Mouse (Mus musculus): ENCODE data around the gene Manba.
A peak's percentile ranks its signal among the peaks of the same experiment; 100 is the strongest.
"Not testable (repeated sequence)": the region's sequence is repeated elsewhere in the genome, so short reads cannot be mapped to it uniquely, and the experiment has no call there.

The Manba gene

DNA sequence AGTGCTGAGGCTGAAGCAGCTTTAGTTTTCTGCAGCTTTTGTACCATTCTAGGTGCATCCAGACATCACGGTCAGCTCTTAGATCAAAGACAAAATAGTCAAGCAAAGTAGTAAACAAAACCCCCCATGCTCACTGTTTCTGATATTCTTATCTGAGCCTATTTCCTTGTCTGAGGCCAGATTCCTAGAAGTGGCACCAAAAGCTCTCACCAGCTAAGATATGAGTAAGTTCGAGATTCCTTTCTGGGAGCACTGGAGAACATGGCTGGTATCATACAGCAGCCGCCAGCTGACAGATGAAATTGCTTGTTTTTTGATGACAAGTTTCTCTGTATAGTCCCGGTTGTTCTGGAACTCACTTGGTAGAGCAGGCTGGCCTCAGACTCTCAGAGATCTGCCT is 2.4 kb downstream of the Manba start:
- no peak for DNase-seq (ENCODE audit: low spot score)

DNA sequence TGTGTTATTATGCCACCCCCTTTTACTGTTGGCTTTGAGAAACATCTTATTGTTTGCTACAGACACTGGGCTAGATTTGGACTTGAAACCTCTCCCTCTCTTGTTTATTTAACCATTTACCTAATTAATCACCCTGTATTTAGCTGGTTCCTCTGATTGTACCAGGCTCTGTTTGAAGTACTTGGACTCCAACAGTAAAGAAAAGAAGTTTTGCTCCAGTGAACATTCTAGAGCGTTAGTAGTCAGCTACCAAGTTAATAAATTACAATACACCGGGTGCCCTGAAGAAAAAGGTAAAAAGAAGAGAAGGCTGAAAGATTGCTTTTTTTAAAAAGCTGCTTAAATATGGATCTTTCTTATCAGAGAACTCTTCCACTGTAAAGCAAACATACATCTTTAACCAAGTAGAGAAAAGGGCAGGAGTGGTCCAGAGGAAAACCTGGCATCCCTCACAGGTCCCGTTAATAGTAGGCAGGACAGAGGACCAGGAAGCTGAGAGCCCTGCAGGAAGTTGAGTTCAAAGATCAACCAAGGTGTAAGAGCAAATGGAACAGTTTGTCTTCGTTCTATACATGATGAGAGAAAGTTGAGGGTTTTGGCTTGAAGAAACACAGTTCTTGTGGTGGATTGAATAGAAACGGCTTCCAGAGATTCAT is 4.6 kb downstream of the Manba start:
- no peak for DNase-seq (ENCODE audit: low spot score)

GRCm38 (mm10) chr3:135491102-135491501 is 5.7 kb downstream of the Manba start:
- no peak for DNase-seq (ENCODE audit: low spot score)

DNA sequence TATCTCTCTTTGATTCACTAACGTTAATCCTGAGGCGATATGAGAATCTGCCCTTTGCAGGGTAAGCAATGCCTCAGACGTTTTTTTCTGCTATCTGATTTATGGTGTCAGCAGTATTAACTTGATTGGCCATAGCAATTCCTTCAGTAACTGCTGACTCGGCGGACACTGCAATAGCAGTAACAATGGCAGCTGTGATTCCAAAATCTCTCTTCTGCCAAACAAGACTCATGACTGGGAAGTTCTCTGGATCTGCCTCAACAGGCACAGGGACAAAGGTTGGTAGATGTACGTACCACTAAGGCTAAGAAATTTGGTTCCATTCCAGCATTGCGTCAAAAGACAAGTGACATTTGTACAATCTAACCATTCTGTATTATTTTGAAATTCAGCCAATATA is 7.9 kb downstream of the Manba start:
- not testable (repeated sequence) for DNase-seq (ENCODE audit: low spot score)

DNA sequence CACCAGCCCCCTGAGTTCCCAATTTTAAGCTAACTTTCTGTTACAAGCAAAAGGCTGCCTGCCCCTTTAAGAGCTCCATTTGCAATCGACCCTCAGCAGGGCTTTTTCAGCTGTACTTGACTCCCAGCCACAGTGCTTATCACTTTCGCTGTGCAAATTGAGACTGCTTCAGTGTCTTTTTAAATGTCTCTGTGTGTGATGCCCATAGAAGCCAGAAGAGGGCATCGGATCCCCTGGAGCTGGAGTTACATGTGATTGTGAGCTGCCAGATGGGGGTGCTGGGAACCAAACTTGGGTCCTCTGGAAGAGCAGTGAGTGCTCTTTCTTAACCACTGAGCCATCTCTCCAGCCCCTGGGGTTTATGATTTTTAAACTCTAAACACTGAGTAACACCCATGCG is 12.5 kb downstream of the Manba start:
- DNase-seq (ENCODE audit: low spot score) = not testable (repeated sequence)

GRCm38 (mm10) chr3:135498891-135499290 is 13.5 kb downstream of the Manba start:
- DNase-seq (ENCODE audit: low spot score) = no peak

- no peak for DNase-seq (ENCODE audit: low spot score)
These were observed 17.7 kb downstream of the Manba start for GRCm38 (mm10) chr3:135503160-135503559.

- DNase-seq (ENCODE audit: low spot score) = peak; percentile 58
These were observed 20.0 kb downstream of the Manba start for GRCm38 (mm10) chr3:135505369-135505909.

DNA sequence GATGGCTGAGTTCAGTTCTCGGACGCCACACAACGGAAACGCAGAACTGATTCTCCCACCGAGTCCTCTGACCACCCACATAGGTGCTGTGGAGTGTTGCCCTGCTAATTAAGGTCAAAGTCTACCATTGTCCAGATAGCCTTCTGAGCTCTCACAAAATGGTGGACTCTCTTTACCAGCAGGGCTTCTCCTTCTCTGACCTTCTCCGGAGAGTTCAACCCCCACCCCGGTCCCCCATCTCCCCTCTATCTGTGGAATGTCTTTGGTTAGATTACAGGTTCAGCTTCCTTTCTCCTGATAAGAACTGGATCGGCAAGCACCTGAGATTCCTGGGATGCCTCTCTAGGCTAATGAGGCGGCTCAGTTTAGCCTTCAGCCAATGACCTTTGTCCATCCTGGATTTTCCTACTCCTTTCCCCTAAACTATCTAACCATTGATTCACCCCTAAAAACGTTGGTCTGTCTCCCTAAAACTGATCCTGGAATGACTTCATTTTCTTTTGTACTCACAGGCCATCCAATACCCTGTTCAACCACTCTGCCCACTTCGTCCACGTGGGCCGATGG is 20.6 kb downstream of the Manba start:
- no peak for DNase-seq (ENCODE audit: low spot score)

- DNase-seq (ENCODE audit: low spot score) = no peak
These were observed 22.1 kb downstream of the Manba start for GRCm38 (mm10) chr3:135507506-135507905.

DNA sequence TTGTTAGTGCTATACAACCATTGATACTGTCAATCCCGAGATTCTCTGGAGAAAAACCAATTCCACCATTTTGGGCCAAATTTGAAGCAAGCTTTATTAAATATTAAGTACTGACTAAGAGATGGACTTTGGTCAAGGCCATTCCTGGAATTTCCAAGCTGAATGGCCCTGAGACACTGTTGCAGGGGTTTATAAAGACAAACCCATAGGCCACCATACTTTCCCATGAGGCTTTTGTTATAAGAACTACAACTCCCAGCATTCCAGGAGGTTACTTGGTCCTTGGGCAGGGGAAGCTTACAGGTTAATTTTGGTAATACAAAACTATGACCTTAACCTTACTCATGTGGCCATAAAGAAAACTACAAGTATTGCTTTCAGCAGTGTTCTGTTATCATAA is 22.8 kb downstream of the Manba start:
- no peak for DNase-seq (ENCODE audit: low spot score)

DNA sequence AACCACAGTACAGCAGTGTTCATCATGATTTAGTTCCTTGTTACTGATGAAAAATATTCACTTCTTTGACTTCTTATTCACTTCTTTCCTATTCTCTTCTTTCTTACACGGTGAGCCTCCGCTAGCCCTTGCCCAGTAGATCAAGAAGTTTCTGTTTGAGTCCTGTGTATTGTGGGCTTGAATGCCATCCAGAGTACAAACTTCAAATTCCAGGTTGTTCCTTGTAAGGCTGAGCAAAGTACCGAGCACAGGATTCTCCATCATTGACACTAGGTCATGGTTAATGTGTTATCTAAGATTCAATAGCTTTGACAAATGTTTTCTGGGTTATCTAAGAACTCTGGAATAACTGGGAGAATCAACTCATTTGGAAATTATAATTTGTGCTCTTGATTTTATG is 25.0 kb downstream of the Manba start:
- no peak for DNase-seq (ENCODE audit: low spot score)

DNA sequence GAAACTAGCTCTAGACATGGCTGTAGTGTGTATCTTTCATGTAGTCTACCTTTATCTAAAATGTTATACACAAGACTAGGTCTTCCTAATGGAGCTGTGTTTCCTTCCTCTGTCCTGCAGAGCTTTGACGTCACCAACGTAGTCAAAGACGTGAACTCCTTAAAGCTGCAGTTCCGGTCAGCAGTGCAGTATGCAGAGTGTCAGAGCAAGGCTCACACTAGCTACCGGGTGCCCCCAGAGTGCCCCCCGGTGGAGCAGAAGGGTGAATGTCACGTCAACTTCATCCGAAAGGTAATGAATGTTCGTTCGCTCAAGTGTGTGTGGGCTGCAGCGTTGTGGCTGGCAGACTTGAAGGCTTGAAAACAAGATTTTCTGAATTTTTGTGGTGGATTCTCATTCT is 26.3 kb downstream of the Manba start:
- no peak for DNase-seq (ENCODE audit: low spot score)

DNA sequence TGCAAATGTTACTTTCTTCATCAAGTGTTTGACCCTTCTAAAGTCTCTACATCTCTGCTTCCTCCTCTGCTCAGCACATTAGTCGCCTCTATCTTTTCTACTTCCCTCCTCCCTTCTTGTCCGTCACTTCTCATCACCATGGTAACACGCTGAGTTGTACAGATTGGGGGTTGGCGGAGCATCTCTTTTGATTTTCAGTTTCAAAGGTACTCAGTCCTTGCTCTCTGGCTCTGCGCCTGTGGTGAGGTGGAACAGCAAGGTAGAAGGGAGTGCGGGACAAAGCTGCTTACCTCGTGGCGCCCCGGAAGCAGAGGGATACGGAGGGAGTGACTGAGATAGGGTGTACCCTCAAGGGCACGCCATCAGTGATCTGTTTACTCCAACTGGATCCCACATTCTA is 27.9 kb downstream of the Manba start:
- no peak for DNase-seq (ENCODE audit: low spot score)

DNA sequence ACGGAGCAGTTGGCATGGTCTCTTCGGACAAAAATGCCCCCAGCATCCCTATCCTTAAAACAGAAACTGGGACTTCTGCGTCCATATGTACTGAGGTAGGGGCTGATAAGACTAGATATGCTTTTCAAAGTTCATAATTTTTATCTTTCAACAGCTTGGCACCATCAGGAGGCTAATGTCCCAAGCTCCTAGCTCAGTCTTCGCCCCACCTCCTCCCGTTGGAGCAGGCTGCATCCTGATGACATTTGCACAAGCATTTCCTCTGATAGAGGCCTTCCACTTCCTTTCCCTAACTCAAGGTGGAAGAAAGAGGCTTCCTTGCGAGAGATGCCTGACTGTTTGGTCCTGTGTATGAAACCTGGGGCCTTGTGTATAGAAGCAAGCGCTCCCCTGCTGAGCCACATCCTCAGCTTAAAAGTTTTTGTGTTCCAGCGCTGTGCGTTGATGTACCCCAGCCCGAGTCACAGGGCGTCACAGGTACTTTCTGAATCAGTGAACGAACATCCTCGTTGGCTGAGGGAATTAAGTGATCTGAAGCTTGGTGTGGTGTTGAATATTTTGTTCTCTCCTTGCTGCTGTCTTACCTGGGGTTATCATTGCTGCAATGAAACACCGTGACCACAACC is 28.5 kb downstream of the Manba start:
- DNase-seq (ENCODE audit: low spot score) = no peak

- no peak for DNase-seq (ENCODE audit: low spot score)
These were observed 29.8 kb downstream of the Manba start for GRCm38 (mm10) chr3:135515246-135515645.

- no peak for DNase-seq (ENCODE audit: low spot score)
These were observed 31.5 kb downstream of the Manba start for GRCm38 (mm10) chr3:135516891-135517290.

DNA sequence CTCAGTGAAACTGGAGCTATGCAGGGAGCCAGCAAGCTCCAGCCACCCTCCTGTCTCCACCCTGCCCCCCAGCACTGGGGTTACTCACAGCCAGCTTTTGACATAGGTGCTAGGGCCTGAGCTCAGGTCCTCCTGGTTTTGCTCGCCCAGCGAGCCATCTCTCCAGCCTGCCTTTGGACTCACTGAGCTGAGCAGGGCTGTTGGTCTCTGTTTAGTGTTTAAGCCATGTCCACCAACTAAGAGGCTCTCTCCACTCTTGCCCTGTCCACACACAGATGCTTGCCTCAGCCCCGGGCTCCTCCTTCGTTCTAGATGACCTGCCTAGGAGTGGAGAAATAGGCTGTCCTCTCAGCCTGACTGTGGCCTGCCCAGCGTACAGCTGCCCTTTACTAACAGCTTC is 33.5 kb downstream of the Manba start:
- DNase-seq (ENCODE audit: low spot score) = no peak

DNA sequence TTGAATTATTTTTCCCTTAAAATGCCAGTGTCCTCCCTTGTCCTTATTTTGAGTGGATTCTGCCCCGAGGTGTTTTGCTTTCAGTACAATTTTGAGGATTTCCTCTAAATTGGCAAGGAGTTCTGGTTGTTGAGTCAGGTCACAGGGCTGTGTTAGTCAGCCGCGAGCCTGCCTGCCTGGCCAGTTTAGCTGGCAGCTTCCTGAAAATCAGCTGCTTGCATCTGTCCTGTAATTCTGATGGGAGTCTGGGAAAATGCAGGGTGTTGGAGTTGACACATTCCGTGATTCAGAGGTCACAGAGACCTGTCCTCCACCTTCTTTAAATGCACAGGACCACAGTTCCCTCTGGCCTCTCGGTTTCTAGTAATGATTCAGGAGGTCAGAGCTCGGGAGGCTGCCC is 34.2 kb downstream of the Manba start:
- no peak for DNase-seq (ENCODE audit: low spot score)

DNA sequence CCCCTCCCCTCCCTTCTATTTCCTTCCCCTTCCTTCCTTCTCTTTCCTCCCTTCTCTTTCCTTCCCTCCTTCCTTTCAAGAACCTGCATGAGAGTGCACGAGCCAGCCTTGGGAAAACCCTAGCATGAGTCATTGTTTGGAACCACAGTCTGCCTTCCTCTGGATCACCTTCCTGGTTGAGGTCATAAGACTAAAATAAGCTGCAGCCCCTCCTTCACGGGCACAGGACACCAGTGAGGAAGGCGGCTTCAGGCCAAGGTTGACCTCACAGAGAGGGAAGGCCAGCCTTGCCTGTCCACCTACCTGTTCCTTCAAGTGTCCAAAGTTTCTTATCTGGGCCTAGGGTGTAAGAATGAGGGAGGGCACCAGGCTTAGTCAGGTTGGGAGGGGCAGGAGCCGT is 36.6 kb downstream of the Manba start:
- no peak for DNase-seq (ENCODE audit: low spot score)

DNA sequence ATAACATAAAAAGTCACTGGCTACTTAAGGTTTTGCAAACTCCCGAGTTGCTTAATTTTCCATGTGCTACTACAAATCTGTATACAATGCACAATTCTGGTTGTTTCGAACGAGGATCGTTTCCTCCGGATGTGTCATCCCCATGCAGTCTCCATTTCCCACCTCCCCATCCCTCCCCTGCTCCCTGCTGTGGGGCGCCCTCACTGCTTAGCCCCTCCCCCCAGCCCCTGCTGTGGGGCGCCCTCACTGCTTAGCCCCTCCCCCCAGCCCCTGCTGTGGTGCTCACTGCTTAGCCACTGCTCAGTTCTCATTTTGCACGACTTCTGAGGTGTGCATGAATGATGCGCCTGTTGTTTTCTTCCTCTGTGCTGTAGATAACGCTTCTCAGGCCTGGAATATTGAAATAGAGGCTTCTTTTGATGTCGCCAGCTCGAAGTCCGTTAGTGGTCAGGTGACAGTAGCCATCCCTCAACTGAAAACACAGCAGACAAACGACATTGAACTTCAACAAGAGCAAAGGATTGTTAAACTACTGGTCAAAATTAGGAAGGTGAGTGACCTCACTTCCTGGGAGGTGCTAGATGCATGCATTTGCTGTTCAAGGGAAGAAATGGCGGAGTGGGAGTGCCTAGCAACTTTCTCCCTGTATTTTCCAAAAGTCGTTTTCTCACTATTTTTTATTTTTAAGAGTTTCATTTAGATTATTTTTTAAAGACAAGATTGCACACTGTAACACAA is 37.4 kb downstream of the Manba start:
- no peak for DNase-seq (ENCODE audit: low spot score)

- not testable (repeated sequence) for DNase-seq (ENCODE audit: low spot score)
These were observed 39.5 kb downstream of the Manba start for GRCm38 (mm10) chr3:135524900-135525299.

GRCm38 (mm10) chr3:135529670-135530069 is 44.3 kb downstream of the Manba start:
- no peak for DNase-seq (ENCODE audit: low spot score)
